Mouse (Mus musculus): ENCODE measurements around the gene Cyp21a1.
"Not testable (repeated sequence)": the region's sequence is repeated elsewhere in the genome, so short reads cannot be mapped to it uniquely, and the experiment has no call there.

The Cyp21a1 gene

GRCm38 (mm10) chr17:34804871-34805562 is 656 bp upstream of the Cyp21a1 start:
- DNase-seq (ENCODE audit: low spot score), result no peak

- DNase-seq (ENCODE audit: low spot score), result not testable (repeated sequence)
Observed at GRCm38 (mm10) chr17:34803367-34803766, 994 bp downstream of the Cyp21a1 start.

GRCm38 (mm10) chr17:34802756-34803155 is 1.6 kb downstream of the Cyp21a1 start:
- DNase-seq (ENCODE audit: low spot score), result not testable (repeated sequence)

GRCm38 (mm10) chr17:34800781-34801305 is 3.5 kb downstream of the Cyp21a1 start:
- not testable (repeated sequence) for DNase-seq (ENCODE audit: low spot score)

GRCm38 (mm10) chr17:34799531-34799925 is 4.8 kb downstream of the Cyp21a1 start:
- DNase-seq (ENCODE audit: low spot score), result no peak

GRCm38 (mm10) chr17:34798866-34799530 is 5.4 kb downstream of the Cyp21a1 start:
- DNase-seq (ENCODE audit: low spot score), result no peak

GRCm38 (mm10) chr17:34798071-34798470 is 6.3 kb downstream of the Cyp21a1 start:
- DNase-seq (ENCODE audit: low spot score), result not testable (repeated sequence)

GRCm38 (mm10) chr17:34797211-34797995 is 7.0 kb downstream of the Cyp21a1 start:
- not testable (repeated sequence) for DNase-seq (ENCODE audit: low spot score)

GRCm38 (mm10) chr17:34796311-34797140 is 7.8 kb downstream of the Cyp21a1 start:
- DNase-seq (ENCODE audit: low spot score), result no peak

- peak; percentile 5 for DNase-seq (ENCODE audit: low spot score)
Observed at GRCm38 (mm10) chr17:34795633-34796032, 8.7 kb downstream of the Cyp21a1 start.

- DNase-seq (ENCODE audit: low spot score), result no peak
Observed at GRCm38 (mm10) chr17:34795016-34795415, 9.3 kb downstream of the Cyp21a1 start.

- DNase-seq (ENCODE audit: low spot score), result no peak
Observed at GRCm38 (mm10) chr17:34777680-34778325, 26.6 kb downstream of the Cyp21a1 start.

GRCm38 (mm10) chr17:34761471-34761870 is 42.9 kb downstream of the Cyp21a1 start:
- DNase-seq (ENCODE audit: low spot score), result no peak
